Mouse (Mus musculus) adipose tissue, adult 10 weeks (tissue): Measurements from ENCODE around the gene Klk4. TPM values are rescaled to one million over a fixed set of nuclear protein-coding genes. Genes with fewer than 3 reads are reported as not detected.

Source experiments
- polyA plus RNA-seq: library from polyadenylated mRNA; stranded (reverse); fragments of 350-450 nt; fragmentation: Illumina TruSeq; extraction: RNeasy Lipid Tissue Mini Kit (QIAGEN cat#74804); gene quantifications from one replicate; pipeline ENCODE4 v1.2.3, GENCODE M21; 2014; ENCODE audit warnings: low read depth, low replicate concordance

Gene Klk4
- polyA plus RNA-seq: not detected

GRCm38 (mm10) chr7:43880912-43881311 lies at the start of gene Klk4:
Klk4 (plus strand) TSS chr7:43881160.

GRCm38 (mm10) chr7:43841701-43842100 lies 39.3 kb upstream of the Klk4 start, which contains the start of gene Klk5:
Klk5 (plus strand) TSS chr7:43841971.

DNA sequence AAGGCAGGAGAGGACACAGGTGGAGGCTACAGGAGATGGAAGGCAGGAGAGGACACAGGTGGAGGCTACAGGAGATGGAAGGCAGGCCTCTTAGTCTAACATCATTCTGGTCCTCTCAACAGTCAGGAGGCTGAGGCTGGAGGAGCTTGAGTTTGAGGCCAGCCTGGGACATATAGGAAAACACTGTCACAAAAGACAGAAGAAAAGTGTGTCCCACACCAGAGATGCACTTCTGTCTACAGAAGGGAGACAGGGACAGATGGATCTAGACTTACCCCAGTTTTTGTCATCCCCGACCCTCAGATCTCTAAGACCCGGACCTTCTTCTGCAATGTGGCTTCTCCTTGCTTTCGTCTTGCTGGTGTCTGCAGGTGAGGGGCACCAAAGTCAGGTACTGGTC lies 52.5 kb downstream of the Klk4 start, which contains the start of gene Klk15:
Klk15 (plus strand) TSS at position 301 of the 400 bp plus-strand sequence.

Other genes with a start within 250 kb of the Klk4 start
- not detected for gene Ceacam18, start 246.5 kb upstream of the Klk4 start, polyA plus RNA-seq
- gene Siglece, start 221.0 kb upstream of the Klk4 start, polyA plus RNA-seq: 1.9 TPM
- 9.8 TPM for gene Ctu1, start 209.1 kb upstream of the Klk4 start, polyA plus RNA-seq
- 0.32 TPM for gene Klk14, start 190.7 kb upstream of the Klk4 start, polyA plus RNA-seq
- gene Klk13, start 168.6 kb upstream of the Klk4 start, polyA plus RNA-seq: not detected
- not detected for gene Klk12, start 112.3 kb upstream of the Klk4 start, polyA plus RNA-seq
- not detected for gene Klk11, start 106.6 kb upstream of the Klk4 start, polyA plus RNA-seq
- gene Klk10, start 100.1 kb upstream of the Klk4 start, polyA plus RNA-seq: 0.37 TPM
- not detected for gene Klk9, start 89.3 kb upstream of the Klk4 start, polyA plus RNA-seq
- gene Klk8, start 83.6 kb upstream of the Klk4 start, polyA plus RNA-seq: 1.0 TPM
- gene Klk7, start 69.9 kb upstream of the Klk4 start, polyA plus RNA-seq: not detected
- not detected for gene Klk6, start 56.7 kb upstream of the Klk4 start, polyA plus RNA-seq
- not detected for gene Klk5, start 39.2 kb upstream of the Klk4 start, polyA plus RNA-seq
- not detected for gene Klk15, start 52.6 kb downstream of the Klk4 start, polyA plus RNA-seq
- 2.2 TPM for gene Klk1b8, start 69.5 kb downstream of the Klk4 start, polyA plus RNA-seq
- not detected for gene Klk1b1, start 85.6 kb downstream of the Klk4 start, polyA plus RNA-seq
- 0.52 TPM for gene Klk1b9, start 94.9 kb downstream of the Klk4 start, polyA plus RNA-seq
- gene Klk1b11, start 114.7 kb downstream of the Klk4 start, polyA plus RNA-seq: not detected
- gene Klk1b26, start 131.0 kb downstream of the Klk4 start, polyA plus RNA-seq: 0.52 TPM
- 0.38 TPM for gene Klk1b27, start 171.1 kb downstream of the Klk4 start, polyA plus RNA-seq
- gene Klk1b21, start 221.2 kb downstream of the Klk4 start, polyA plus RNA-seq: 0.38 TPM
- gene Klk1b22, start 231.5 kb downstream of the Klk4 start, polyA plus RNA-seq: not detected